Mouse (Mus musculus) adrenal gland, postnatal 10 days (tissue): ENCODE data around the gene Mrpl47. TPM values are rescaled to one million over a fixed set of nuclear protein-coding genes. Genes with fewer than 3 reads are reported as not detected.
"Not testable (repeated sequence)": the region's sequence is repeated elsewhere in the genome, so short reads cannot be mapped to it uniquely, and the experiment has no call there.

Experiments used
- DNase-seq: peaks from one replicate; pipeline ENCODE4 v3.0.0; 2021; ENCODE audit warnings: mixed read lengths
- total RNA-seq, 2 experiments: library from RNA; stranded (reverse); gene quantifications; 2 replicates each; pipeline ENCODE4 v1.2.3; 2021

The Mrpl47 gene
- total RNA-seq, 2 experiments from 2014 or later: 42.7 to 49.3 TPM

GRCm38 (mm10) chr3:32708052-32708367, 29.4 kb downstream of the Mrpl47 start:
- no peak for DNase-seq

GRCm38 (mm10) chr3:32705647-32706348, 31.6 kb downstream of the Mrpl47 start, which contains the start of gene Actl6a:
TSS of gene Actl6a (plus strand) at chr3:32706298.
- not testable (repeated sequence) for DNase-seq

GRCm38 (mm10) chr3:32704632-32705031, 32.8 kb downstream of the Mrpl47 start:
- not testable (repeated sequence) for DNase-seq

GRCm38 (mm10) chr3:32704021-32704420, 33.4 kb downstream of the Mrpl47 start:
- DNase-seq: not testable (repeated sequence)

- peak; percentile 93 for DNase-seq
Observed at GRCm38 (mm10) chr3:32698228-32698863, 39.1 kb downstream of the Mrpl47 start.

- DNase-seq: no peak
Observed at GRCm38 (mm10) chr3:32695583-32695980, 41.8 kb downstream of the Mrpl47 start.

GRCm38 (mm10) chr3:32694737-32695582, 42.4 kb downstream of the Mrpl47 start:
- DNase-seq: no peak

- DNase-seq: no peak
Observed at GRCm38 (mm10) chr3:32694211-32694610, 43.2 kb downstream of the Mrpl47 start.

GRCm38 (mm10) chr3:32691841-32692240, 45.6 kb downstream of the Mrpl47 start:
- DNase-seq: no peak

- DNase-seq: no peak
Observed at GRCm38 (mm10) chr3:32690901-32691300, 46.5 kb downstream of the Mrpl47 start.

- no peak for DNase-seq
Observed at GRCm38 (mm10) chr3:32690008-32690407, 47.4 kb downstream of the Mrpl47 start.

GRCm38 (mm10) chr3:32689567-32689999, 47.8 kb downstream of the Mrpl47 start:
- no peak for DNase-seq

GRCm38 (mm10) chr3:32687156-32687555, 50.2 kb downstream of the Mrpl47 start:
- DNase-seq: no peak

- no peak for DNase-seq
Observed at GRCm38 (mm10) chr3:32686537-32686936, 50.9 kb downstream of the Mrpl47 start.

- no peak for DNase-seq
Observed at GRCm38 (mm10) chr3:32684631-32685030, 52.8 kb downstream of the Mrpl47 start.

GRCm38 (mm10) chr3:32682910-32683531, 54.4 kb downstream of the Mrpl47 start:
- DNase-seq: no peak

GRCm38 (mm10) chr3:32676393-32676792, 61.0 kb downstream of the Mrpl47 start:
- DNase-seq: peak; percentile 72

Other genes starting within 250 kb of the Mrpl47 start
- gene Kcnmb3, start 245.4 kb downstream of the Mrpl47 start, total RNA-seq: under 1 TPM; 0.39 to 0.61 TPM
- gene Zfp639, start 227.3 kb downstream of the Mrpl47 start, total RNA-seq: 10 to 100 TPM; 35.2 to 40.1 TPM
- gene Mfn1, start 208.1 kb downstream of the Mrpl47 start, total RNA-seq: 100 to 1,000 TPM in 1 of 2 experiments, 10 to 100 TPM in 1; 90.5 to 101 TPM
- gene Gnb4, start 121.0 kb downstream of the Mrpl47 start, total RNA-seq: 10 to 100 TPM; 37.2 to 50.5 TPM
- 10 to 100 TPM; 44.6 to 48.1 TPM for gene Actl6a, start 31.3 kb downstream of the Mrpl47 start, total RNA-seq
- gene Ndufb5, start 615 bp downstream of the Mrpl47 start, total RNA-seq: 100 to 1,000 TPM; 513 to 597 TPM
- gene Usp13, start 79.9 kb upstream of the Mrpl47 start, total RNA-seq: 10 to 100 TPM in 1 of 2 experiments, 1 to 10 TPM in 1; 5.9 to 15.8 TPM